8 mouse cellular contexts compared by ENCODE assay signal in genomic region chr9:27288442-27288841, GRCm38 (mm10). TPM values are rescaled to one million over a fixed set of nuclear protein-coding genes. Genes with fewer than 3 reads are reported as not detected.
DNase-seq lines count a peak whose midpoint lies in the region.
"Had no signal": no experiment of that assay in that cellular context is flagged by ENCODE, and none has a peak within 500 bp of the region (broad histone marks: within the 10 kb centered on the region; RNA-seq: fewer than 3 reads in every experiment).

No protein-coding gene starts in this region.

- peak; percentile 10 for DNase-seq in kidney, postnatal 14 days
- no peak for DNase-seq in kidney, adult 18-20 months
- peak; percentile 44 to 60 for DNase-seq in adrenal gland, postnatal 36 days
- no peak for DNase-seq in forebrain, embryonic 10.5 days (ENCODE audit: extremely low spot score, low spot score)
- peak; percentile 36 for DNase-seq in midbrain, embryonic 10.5 days (ENCODE audit: low spot score)
- no peak for DNase-seq in thymus, postnatal 10 days (ENCODE audit: low spot score in 2 of 2)
- no peak for DNase-seq in left cerebral cortex, postnatal 36 days (ENCODE audit: low spot score in 2 of 2)
- DNase-seq: layer of hippocampus, postnatal 36 days had no signal

- H3K36me3 ChIP-seq in forebrain, embryonic 10.5 days (replicated peaks), result no peaks in the 10 kb centered on the region
- H3K36me3 ChIP-seq in midbrain, embryonic 10.5 days, result no peaks in the 10 kb centered on the region

- H3K4me1 ChIP-seq in forebrain, embryonic 10.5 days, result peaks cover 35% of the 10 kb centered on the region
- H3K4me1 ChIP-seq in midbrain, embryonic 10.5 days, result peaks cover 28% of the 10 kb centered on the region

- intact Hi-C loops in left cerebral cortex, postnatal 36 days (cut with DNase I), result no loop called here

- WGBS in forebrain, embryonic 10.5 days, result 37% methylated on average over 7 of the region's 7 CpGs
- 37% methylated on average over 7 of the region's 7 CpGs for WGBS in midbrain, embryonic 10.5 days

- H3K4me3 ChIP-seq in forebrain, embryonic 10.5 days, result no peak overlapping the region
- H3K4me3 ChIP-seq in midbrain, embryonic 10.5 days, result no peak overlapping the region

- peak overlapping the region; percentile 17; the same call in 1 of the 2 replicates for H3K27ac ChIP-seq in forebrain, embryonic 10.5 days
- H3K27ac ChIP-seq in midbrain, embryonic 10.5 days (replicated peaks), result no peak overlapping the region

- H3K27me3 ChIP-seq in forebrain, embryonic 10.5 days (ENCODE audit: poor library complexity, severe bottlenecking), result no peaks in the 10 kb centered on the region
- H3K27me3 ChIP-seq in midbrain, embryonic 10.5 days (ENCODE audit: low read depth, poor library complexity, severe bottlenecking), result no peaks in the 10 kb centered on the region

- H3K9me3 ChIP-seq in forebrain, embryonic 10.5 days, result no peaks in the 10 kb centered on the region
- no peaks in the 10 kb centered on the region for H3K9me3 ChIP-seq in midbrain, embryonic 10.5 days (replicated peaks)

RNA-seq across cellular contexts. Expression of gene Igsf9b, which starts 10.6 kb away (rescaled TPM):
- 1 to 10 TPM; 4.0 to 6.0 TPM for total RNA-seq in adrenal gland, postnatal 36 days (2021)
- 6.3 and 6.8 TPM in 2 replicates for polyA plus RNA-seq in forebrain, embryonic 10.5 days (2016; fragmentation: Nextera tagmentation; extraction: Ambion mirVana)
- 5.5 and 6.0 TPM in 2 replicates for polyA plus RNA-seq in midbrain, embryonic 10.5 days (2016; fragmentation: Nextera tagmentation; extraction: Ambion mirVana)
- 10 to 100 TPM; 49.8 to 69.8 TPM for total RNA-seq in left cerebral cortex, postnatal 36 days (2021)

Comparison
In these comparisons a context has a peak if more than half of its experiments do, and no peak if none do; other contexts are left out.
1. DNase-seq: peak in kidney, postnatal 14 days (single experiment), adrenal gland, postnatal 36 days (2 of 2) and midbrain, embryonic 10.5 days (single experiment); none in kidney, adult 18-20 months (single experiment), forebrain, embryonic 10.5 days (single experiment), thymus, postnatal 10 days (0 of 2) and left cerebral cortex, postnatal 36 days (0 of 2).
2. RNA of gene Igsf9b, which starts 10.6 kb away (total RNA-seq): 49.8 to 69.8 TPM in left cerebral cortex, postnatal 36 days; 4.0 to 6.0 TPM in adrenal gland, postnatal 36 days; every median in the first group is over 4 times any median in the second.